Mouse (Mus musculus): ENCODE data around the gene Igsf21. TPM values are rescaled to one million over a fixed set of nuclear protein-coding genes. Genes with fewer than 3 reads are reported as not detected.

Igsf21 gene
- total and polyA plus RNA-seq, 2 experiments from 2014 or later = 145 to 146 TPM

DNA sequence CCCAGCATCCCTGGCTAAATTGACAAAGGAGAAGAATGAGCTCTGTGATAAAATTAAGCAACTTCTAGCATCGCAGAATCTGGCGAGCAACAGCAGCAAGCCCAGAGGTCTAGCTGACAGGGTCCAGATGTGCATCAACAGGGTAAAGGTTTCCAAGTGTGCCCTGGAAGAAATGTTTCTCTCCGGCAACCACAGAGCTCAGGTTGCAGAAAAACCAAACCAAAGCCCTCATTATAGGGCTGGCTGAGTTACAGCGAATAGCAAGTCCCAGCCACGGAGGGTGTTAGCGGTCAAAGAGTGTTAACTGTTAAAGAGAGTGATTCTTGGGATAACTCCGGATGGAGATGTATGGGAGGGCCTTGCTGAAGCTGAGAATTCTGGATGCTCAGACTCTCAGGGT is 230.7 kb downstream of the Igsf21 start:
- Histone ChIP-seq H3K9ac (replicated peaks; ENCODE audit: low read length, poor library complexity, severe bottlenecking) (no peak overlapping the region), H3K4me3 (ENCODE audit: low read depth, low read length) (no peak overlapping the region), H3K36me3 (ENCODE audit: insufficient read depth, low read length) (no peaks in the 10 kb centered on the region), H3K27ac (ENCODE audit: low read depth, low read length) (no peak overlapping the region), H3K9me3 (ENCODE audit: low read length) (no peaks in the 10 kb centered on the region), H3K4me2 (ENCODE audit: low read depth, low read length, poor library complexity, severe bottlenecking) (no peak overlapping the region), H3K4me1 (ENCODE audit: insufficient read depth, low read length) (peaks cover 1% of the 10 kb centered on the region), H3K27me3 (ENCODE audit: insufficient read depth, low read length) (no peaks in the 10 kb centered on the region; the same call in 1 of the 2 replicates)
- 65% methylated on average over 7 of the region's 7 CpGs for WGBS
- no peak for DNase-seq (ENCODE audit: low spot score)
- no peak for ATAC-seq (ENCODE audit: low FRiP score)
- TF ChIP-seq CTCF (IDR thresholded peaks at IDR 0.05) = no peak

DNA sequence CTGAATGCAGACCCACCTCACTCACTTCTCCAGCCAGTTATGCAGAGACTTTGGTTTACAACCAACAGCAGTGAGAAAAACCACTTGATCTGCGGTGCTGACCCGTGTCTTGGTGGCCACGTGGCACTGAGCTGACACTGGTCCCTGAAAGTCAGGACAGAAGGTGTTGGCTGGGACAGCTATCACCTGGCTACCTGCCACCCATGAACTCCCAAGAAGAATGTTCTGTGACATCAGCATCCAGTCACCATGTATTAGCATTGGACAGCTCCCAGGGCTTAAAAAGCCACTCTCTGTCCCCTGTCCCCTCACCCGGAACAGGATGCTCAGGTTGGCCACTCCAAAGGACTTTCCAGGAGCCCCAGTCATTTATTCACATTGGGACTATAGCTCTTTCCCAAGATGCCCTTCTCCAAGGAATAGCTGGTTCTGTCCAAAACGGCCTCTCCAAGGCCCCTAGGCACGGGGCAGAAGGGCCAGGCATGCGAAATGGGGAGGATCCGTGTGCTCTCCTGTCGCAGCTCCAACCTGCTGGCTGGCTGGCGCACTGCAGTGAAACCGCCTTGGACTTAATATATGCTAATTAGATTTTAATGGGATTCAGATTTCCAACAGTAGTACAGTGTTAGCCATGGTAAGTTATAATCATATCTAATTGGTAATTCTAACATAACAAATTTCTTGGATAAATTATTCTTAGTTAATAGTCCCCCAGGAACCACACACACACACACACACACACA is 235.7 kb downstream of the Igsf21 start:
- peak; percentile 83 for ATAC-seq (ENCODE audit: low FRiP score)
- TF ChIP-seq CTCF (IDR thresholded peaks at IDR 0.05) = peak; percentile 66
- H3K36me3 ChIP-seq (ENCODE audit: insufficient read depth, low read length) = no peaks in the 10 kb centered on the region
- peaks cover 5% of the 10 kb centered on the region for H3K4me1 ChIP-seq (ENCODE audit: insufficient read depth, low read length)
- H3K9me3 ChIP-seq (ENCODE audit: low read length) = no peaks in the 10 kb centered on the region
- WGBS = 46% methylated on average over 11 of the region's 11 CpGs
- peak; percentile 76 for DNase-seq (ENCODE audit: low spot score)
- no peaks in the 10 kb centered on the region for H3K27me3 ChIP-seq (ENCODE audit: insufficient read depth, low read length)
- no peak overlapping the region for H3K27ac ChIP-seq (ENCODE audit: low read depth, low read length)
- no peak overlapping the region for H3K4me3 ChIP-seq (ENCODE audit: low read depth, low read length)
- no peak overlapping the region for H3K4me2 ChIP-seq (ENCODE audit: low read depth, low read length, poor library complexity, severe bottlenecking)
- H3K9ac ChIP-seq (replicated peaks; ENCODE audit: low read length, poor library complexity, severe bottlenecking) = no peak overlapping the region

DNA sequence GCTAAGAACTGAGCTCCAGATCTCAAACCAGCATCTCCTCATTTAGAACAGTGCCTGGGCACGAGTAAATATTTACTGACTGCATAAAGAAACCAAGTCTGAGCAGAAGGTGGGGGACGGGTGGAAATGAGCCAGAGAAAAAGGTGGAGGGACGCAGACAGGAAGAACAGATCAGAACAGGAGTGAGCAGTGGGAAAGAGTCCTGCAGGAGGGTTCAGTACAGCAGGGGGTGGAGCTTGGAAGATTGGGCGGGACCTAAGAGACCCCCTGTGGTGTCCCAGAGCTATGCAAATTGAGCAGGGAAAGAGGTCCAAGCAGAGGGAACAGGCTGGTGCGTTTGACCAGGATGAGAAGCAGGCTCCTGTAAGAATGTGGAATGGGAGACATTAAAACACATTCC is 241.7 kb downstream of the Igsf21 start:
- H3K4me2 ChIP-seq (ENCODE audit: low read depth, low read length, poor library complexity, severe bottlenecking) = peak overlapping the region; percentile 29; the same call in 1 of the 2 replicates
- no peaks in the 10 kb centered on the region for H3K36me3 ChIP-seq (ENCODE audit: insufficient read depth, low read length)
- no peaks in the 10 kb centered on the region for H3K27me3 ChIP-seq (ENCODE audit: insufficient read depth, low read length)
- WGBS = 22% methylated on average over 5 of the region's 5 CpGs
- no peak overlapping the region for H3K27ac ChIP-seq (ENCODE audit: low read depth, low read length)
- no peaks in the 10 kb centered on the region for H3K4me1 ChIP-seq (ENCODE audit: insufficient read depth, low read length)
- no peak overlapping the region; the same call in 1 of the 2 replicates for H3K4me3 ChIP-seq (ENCODE audit: low read depth, low read length)
- no peak for ATAC-seq (ENCODE audit: low FRiP score)
- H3K9me3 ChIP-seq (ENCODE audit: low read length) = no peaks in the 10 kb centered on the region
- no peak overlapping the region for H3K9ac ChIP-seq (replicated peaks; ENCODE audit: low read length, poor library complexity, severe bottlenecking)
- no peak for DNase-seq (ENCODE audit: low spot score)
- no peak for TF ChIP-seq CTCF (IDR thresholded peaks at IDR 0.05)

DNA sequence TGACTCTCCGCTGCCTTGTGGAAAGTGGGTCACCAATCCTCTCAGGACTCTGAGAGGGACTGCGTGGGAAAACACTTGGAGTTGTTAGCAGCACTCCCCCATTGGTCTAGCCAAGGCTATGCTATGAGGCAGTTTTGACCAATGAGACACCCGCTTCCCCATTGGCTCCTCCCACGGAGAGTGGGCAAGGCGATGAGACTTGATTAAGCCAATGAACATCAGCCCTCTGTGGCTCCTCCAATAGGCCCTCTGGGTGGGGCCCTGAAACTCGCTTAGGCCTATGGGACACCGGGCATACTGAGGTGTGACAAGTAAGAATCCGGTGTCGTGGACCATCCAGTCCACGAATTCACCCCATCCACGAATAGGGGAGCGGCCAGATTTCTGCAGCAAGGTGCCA is 242.4 kb downstream of the Igsf21 start:
- no peak overlapping the region for H3K27ac ChIP-seq (ENCODE audit: low read depth, low read length)
- no peaks in the 10 kb centered on the region for H3K4me1 ChIP-seq (ENCODE audit: insufficient read depth, low read length)
- H3K4me2 ChIP-seq (ENCODE audit: low read depth, low read length, poor library complexity, severe bottlenecking) = peak overlapping the region; percentile 29; the same call in 1 of the 2 replicates
- no peaks in the 10 kb centered on the region for H3K36me3 ChIP-seq (ENCODE audit: insufficient read depth, low read length)
- H3K27me3 ChIP-seq (ENCODE audit: insufficient read depth, low read length) = no peaks in the 10 kb centered on the region
- peak overlapping the region; percentile 5; the same call in 1 of the 2 replicates for H3K4me3 ChIP-seq (ENCODE audit: low read depth, low read length)
- 23% methylated on average over 12 of the region's 12 CpGs for WGBS
- no peak for TF ChIP-seq CTCF (IDR thresholded peaks at IDR 0.05)
- no peaks in the 10 kb centered on the region for H3K9me3 ChIP-seq (ENCODE audit: low read length)
- ATAC-seq (ENCODE audit: low FRiP score) (peak; percentile 48), DNase-seq (ENCODE audit: low spot score) (peak; percentile 59)
- H3K9ac ChIP-seq (replicated peaks; ENCODE audit: low read length, poor library complexity, severe bottlenecking) = no peak overlapping the region

GRCm38 (mm10) chr4:140002069-140002468 is 244.5 kb downstream of the Igsf21 start:
- H3K4me3 ChIP-seq (ENCODE audit: low read depth, low read length) = no peak overlapping the region
- 14% methylated on average over 12 of the region's 12 CpGs for WGBS
- DNase-seq (ENCODE audit: low spot score) = no peak
- no peaks in the 10 kb centered on the region for H3K4me1 ChIP-seq (ENCODE audit: insufficient read depth, low read length)
- H3K36me3 ChIP-seq (ENCODE audit: insufficient read depth, low read length) = no peaks in the 10 kb centered on the region
- H3K4me2 ChIP-seq (ENCODE audit: low read depth, low read length, poor library complexity, severe bottlenecking) = no peak overlapping the region
- H3K27ac ChIP-seq (ENCODE audit: low read depth, low read length) = no peak overlapping the region
- no peak for ATAC-seq (ENCODE audit: low FRiP score)
- H3K27me3 ChIP-seq (ENCODE audit: insufficient read depth, low read length) = no peaks in the 10 kb centered on the region
- TF ChIP-seq CTCF (IDR thresholded peaks at IDR 0.05) = no peak
- H3K9ac ChIP-seq (replicated peaks; ENCODE audit: low read length, poor library complexity, severe bottlenecking) = no peak overlapping the region
- H3K9me3 ChIP-seq (ENCODE audit: low read length) = no peaks in the 10 kb centered on the region

GRCm38 (mm10) chr4:140000911-140001310 is 245.7 kb downstream of the Igsf21 start:
- H3K27ac ChIP-seq (ENCODE audit: low read depth, low read length) = no peak overlapping the region
- ATAC-seq (ENCODE audit: low FRiP score) = no peak
- H3K4me3 ChIP-seq (ENCODE audit: low read depth, low read length) = no peak overlapping the region
- no peaks in the 10 kb centered on the region for H3K27me3 ChIP-seq (ENCODE audit: insufficient read depth, low read length)
- no peak overlapping the region for H3K9ac ChIP-seq (replicated peaks; ENCODE audit: low read length, poor library complexity, severe bottlenecking)
- H3K36me3 ChIP-seq (ENCODE audit: insufficient read depth, low read length) = no peaks in the 10 kb centered on the region
- H3K4me1 ChIP-seq (ENCODE audit: insufficient read depth, low read length) = no peaks in the 10 kb centered on the region
- H3K9me3 ChIP-seq (ENCODE audit: low read length) = no peaks in the 10 kb centered on the region
- no peak for DNase-seq (ENCODE audit: low spot score)
- WGBS = 77% methylated on average over 5 of the region's 5 CpGs
- H3K4me2 ChIP-seq (ENCODE audit: low read depth, low read length, poor library complexity, severe bottlenecking) = no peak overlapping the region
- TF ChIP-seq CTCF (IDR thresholded peaks at IDR 0.05) = no peak
